Mouse (Mus musculus): ENCODE data around the gene Gm37240. TPM values are rescaled to one million over a fixed set of nuclear protein-coding genes. Genes with fewer than 3 reads are reported as not detected.

The Gm37240 gene
- polyA plus RNA-seq, 1 experiment: not detected

DNA sequence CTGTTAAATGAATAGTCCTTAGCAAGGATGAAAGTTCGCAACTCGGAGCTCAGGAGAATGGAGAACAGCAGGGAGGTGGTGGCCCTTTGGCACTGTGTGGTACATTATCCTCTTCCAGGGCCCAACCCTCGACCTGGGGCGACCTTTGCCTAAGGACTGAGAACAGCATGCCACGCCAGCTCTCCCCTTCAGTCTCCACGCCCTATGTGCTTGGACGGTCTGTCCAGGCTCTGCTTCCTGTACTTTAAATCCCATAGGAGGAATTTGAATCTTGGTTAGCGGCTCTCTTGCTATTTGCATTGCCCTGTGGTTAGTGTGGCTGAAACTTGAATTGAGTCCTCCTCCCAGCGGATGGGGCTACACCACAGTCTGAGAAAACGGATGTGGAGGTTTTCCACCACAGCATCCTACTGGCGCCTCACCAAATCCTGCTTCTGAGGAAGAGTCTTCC, 928 bp upstream of the Gm37240 start:
- no peak for TF ChIP-seq GATA1 (IDR thresholded peaks at IDR 0.05; ENCODE audit: low read length)

GRCm38 (mm10) chr3:85886636-85887238, 581 bp downstream of the Gm37240 start:
- TF ChIP-seq GATA1 (IDR thresholded peaks at IDR 0.05; ENCODE audit: low read length): no peak

- TF ChIP-seq GATA1 (IDR thresholded peaks at IDR 0.05; ENCODE audit: low read length): no peak
These were observed 1.4 kb downstream of the Gm37240 start for GRCm38 (mm10) chr3:85885906-85886305.

GRCm38 (mm10) chr3:85880687-85881086, 6.6 kb downstream of the Gm37240 start:
- no peak for TF ChIP-seq GATA1 (IDR thresholded peaks at IDR 0.05; ENCODE audit: low read length)

DNA sequence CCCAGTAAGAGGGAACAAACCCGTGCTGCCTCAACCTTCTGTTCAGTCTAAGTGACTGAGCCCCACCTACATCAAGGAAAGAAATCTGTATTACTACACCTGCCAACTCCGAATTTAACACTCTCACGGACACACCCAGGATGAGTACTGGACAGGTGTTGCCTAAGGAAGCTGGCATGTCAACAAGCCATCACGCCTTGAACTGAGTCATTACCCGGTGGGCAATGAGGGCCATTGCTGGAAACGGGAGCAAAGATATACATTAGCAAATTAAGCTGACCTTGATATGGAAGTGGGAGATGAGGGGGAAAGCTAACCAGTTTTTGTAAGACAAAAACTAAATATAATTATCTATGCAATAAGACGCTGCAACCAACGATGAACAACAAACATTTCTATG, 7.2 kb downstream of the Gm37240 start:
- TF ChIP-seq GATA1 (IDR thresholded peaks at IDR 0.05; ENCODE audit: low read length): no peak

- TF ChIP-seq GATA1 (IDR thresholded peaks at IDR 0.05; ENCODE audit: low read length): no peak
These were observed 8.4 kb downstream of the Gm37240 start for GRCm38 (mm10) chr3:85878911-85879310.

GRCm38 (mm10) chr3:85863996-85864395, 23.3 kb downstream of the Gm37240 start:
- TF ChIP-seq GATA1 (IDR thresholded peaks at IDR 0.05; ENCODE audit: low read length): no peak

- TF ChIP-seq GATA1 (IDR thresholded peaks at IDR 0.05; ENCODE audit: low read length): no peak
These were observed 24.4 kb downstream of the Gm37240 start for GRCm38 (mm10) chr3:85862886-85863285.

DNA sequence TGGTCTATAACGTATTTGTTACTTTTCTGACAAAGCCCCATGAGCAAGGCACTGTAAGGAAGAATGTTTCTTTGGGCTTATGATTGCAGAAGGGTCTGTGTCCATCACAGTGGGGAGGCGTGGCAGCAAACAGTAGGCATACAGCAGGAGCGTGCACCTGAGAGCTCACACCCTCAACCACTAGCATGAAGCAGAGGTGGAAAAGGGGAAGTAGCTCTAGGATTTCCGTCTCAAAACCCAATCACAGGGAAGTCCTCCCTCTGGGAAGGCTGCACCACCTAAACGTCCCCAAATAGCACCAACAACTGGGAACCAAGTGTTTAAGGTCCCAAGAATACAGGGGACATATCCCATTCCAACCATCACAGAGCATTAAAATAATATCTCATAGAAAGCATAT, 26.3 kb downstream of the Gm37240 start:
- no peak for TF ChIP-seq GATA1 (IDR thresholded peaks at IDR 0.05; ENCODE audit: low read length)

DNA sequence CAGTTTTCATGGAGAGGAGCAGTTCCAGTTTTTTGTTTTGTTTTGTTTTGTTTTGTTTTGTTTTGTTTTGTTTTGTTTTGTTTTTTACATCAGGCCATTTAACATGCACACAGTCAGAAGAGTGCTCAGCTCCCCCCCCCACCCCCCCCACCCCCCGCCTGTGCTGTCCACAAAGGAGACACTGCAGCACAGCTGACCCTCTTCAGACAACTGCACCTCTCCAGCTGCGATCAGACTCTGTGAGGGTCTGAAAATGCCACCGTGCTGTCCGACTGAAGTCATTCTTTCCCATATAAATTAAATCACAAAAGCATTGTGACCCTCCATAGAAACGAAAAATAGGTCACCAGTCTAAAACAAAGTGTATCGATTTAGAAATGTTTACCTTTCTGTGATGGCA, 28.0 kb downstream of the Gm37240 start:
- no peak for TF ChIP-seq GATA1 (IDR thresholded peaks at IDR 0.05; ENCODE audit: low read length)

DNA sequence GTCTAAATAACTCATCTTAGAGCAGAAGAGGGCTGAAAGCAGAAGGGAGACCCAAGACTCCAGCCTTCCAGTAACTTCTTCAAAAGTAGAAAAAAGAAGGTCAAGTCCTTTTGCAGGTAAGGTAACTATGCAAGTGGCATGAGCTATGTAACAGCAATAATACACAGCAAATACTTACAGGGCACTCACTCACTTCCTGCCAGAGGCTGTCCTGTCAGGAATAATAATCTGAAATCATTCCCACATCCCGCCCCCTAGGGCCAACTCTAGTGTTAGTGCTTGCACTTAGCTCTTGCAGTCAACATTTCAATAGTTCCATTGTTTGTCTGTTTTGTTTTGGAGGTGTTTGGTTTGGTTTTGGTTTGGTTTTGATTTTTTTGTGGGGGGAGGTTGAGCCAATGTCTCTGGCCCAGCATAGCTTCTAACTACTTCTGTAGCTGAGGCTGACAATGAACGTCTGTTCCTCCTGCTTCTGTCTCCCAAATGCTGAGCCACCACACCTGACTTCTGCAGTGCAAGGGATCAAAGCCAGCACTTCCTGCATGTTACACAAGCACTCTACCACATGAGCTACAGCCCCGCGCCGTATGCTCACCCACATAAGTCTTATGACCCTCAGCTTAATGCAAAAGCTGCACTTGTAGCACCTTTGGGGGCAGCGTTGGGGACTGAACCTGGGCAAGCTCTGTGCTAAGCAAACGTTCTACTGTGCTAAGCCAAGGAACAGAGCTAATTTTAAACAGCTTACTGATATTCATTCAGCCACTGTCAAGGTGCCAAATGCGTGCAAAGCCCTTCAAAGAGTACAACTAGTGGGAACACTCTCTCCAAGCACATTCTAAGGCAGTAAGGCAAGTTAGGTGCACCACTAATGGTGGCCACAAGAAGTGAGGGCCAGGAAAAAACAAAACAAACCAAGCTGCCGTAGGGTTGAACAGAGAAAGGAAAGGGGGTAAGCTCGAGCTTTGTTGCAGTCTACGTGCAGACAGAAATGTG, 28.9 kb downstream of the Gm37240 start:
- no peak for TF ChIP-seq GATA1 (IDR thresholded peaks at IDR 0.05; ENCODE audit: low read length)

GRCm38 (mm10) chr3:85857083-85857482, 30.2 kb downstream of the Gm37240 start:
- no peak for TF ChIP-seq GATA1 (IDR thresholded peaks at IDR 0.05; ENCODE audit: low read length)

DNA sequence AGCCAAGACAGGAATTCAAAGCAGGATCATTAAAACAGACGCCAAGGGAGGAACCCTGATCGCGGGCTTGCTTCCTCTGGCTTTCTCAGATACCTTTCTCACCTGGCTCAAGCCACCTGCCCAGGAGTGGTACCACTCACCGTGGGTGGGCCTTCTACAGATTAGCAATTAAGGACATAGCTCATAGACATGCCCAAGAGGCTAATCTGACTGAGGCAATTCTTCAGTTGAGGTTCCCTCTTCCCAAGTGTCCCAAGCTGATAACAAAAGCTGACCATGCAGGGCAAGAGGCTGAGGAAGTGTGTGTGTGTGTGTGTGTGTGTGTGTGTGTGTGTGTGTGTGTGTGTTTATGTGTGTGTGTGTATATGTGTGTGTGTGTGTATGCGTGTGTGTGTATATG, 31.4 kb downstream of the Gm37240 start:
- TF ChIP-seq GATA1 (IDR thresholded peaks at IDR 0.05; ENCODE audit: low read length): no peak

GRCm38 (mm10) chr3:85855043-85855442, 32.3 kb downstream of the Gm37240 start:
- no peak for TF ChIP-seq GATA1 (IDR thresholded peaks at IDR 0.05; ENCODE audit: low read length)

- TF ChIP-seq GATA1 (IDR thresholded peaks at IDR 0.05; ENCODE audit: low read length): no peak
These were observed 33.2 kb downstream of the Gm37240 start for GRCm38 (mm10) chr3:85854143-85854542.

DNA sequence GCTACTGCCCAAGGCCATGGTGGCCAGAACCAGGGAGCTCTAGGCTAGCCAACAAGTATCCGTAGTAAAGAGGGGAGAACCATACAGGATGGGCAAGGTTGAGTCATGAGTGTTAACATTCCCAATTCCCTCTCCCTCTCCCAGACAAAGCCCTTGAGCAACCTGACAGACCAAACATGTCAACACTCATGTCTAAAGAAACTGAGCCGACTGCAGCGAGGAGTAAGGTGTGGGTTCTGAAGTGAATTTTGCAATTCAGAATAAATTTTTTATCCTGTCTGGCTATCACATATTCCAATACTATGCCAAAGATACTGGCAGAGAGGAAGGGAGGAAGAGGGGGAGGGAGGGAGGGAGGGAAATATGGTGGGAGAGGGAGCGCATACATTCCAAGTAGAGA, 33.6 kb downstream of the Gm37240 start:
- TF ChIP-seq GATA1 (IDR thresholded peaks at IDR 0.05; ENCODE audit: low read length): no peak

DNA sequence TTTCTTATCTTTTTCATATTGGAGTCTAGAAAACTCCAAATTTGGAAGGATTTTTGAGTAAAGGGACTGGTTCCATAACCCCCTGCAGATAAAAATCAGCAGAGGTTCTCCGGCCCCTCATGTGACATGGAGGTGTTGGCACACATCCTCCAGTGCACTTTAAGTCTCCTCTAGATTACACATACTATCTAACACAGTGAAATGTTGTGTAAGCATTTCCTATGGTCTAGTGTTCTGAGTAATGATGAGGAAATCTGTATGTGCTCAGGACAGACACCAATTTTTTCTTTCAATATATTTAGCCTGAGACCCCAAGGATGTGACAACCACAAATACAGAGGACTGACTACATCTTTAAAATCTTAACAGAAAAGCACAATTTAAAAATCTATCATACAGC, 37.2 kb downstream of the Gm37240 start:
- no peak for TF ChIP-seq GATA1 (IDR thresholded peaks at IDR 0.05; ENCODE audit: low read length)

Measured in G1E-ER4 (cell line).